In genomic region chr10:24422498-24423160, GRCm38 (mm10) we compare ENCODE assay signal across 22 mouse cellular contexts.
DNase-seq lines count a peak whose midpoint lies in the region; ATAC-seq and TF ChIP-seq lines count a peak whose summit lies in the region.
"Had no signal": no experiment of that assay in that cellular context is flagged by ENCODE, and none has a peak within 500 bp of the region (broad histone marks: within the 10 kb centered on the region; RNA-seq: fewer than 3 reads in every experiment).

No protein-coding gene starts in this region.

- no peak overlapping the region for H3K27ac ChIP-seq in lung, embryonic 15.5 days
- no peak overlapping the region for H3K27ac ChIP-seq in lung, postnatal 0 days (ENCODE audit: low read length)
- H3K27ac ChIP-seq in heart, embryonic 12.5 days (ENCODE audit: poor library complexity, severe bottlenecking), result no peak overlapping the region
- H3K27ac ChIP-seq: embryonic facial prominence, embryonic 13.5 days; embryonic facial prominence, embryonic 15.5 days; forebrain, embryonic 10.5 days; forebrain, embryonic 12.5 days had no signal

- DNase-seq in lung, postnatal 14 days, result no peak
- peak; percentile 60 for DNase-seq in lung, postnatal 0 days (ENCODE audit: low spot score)
- DNase-seq in lung, adult 2 months, result no peak
- peak; percentile 8 for DNase-seq in lung, postnatal 36 days
- DNase-seq: adrenal gland, adult 2 months; adrenal gland, postnatal 10 days; adrenal gland, postnatal 25 days; cerebellum, adult 11 months; cerebellum, adult 18-20 months; cerebellum, adult 8-10 months; cerebellum, adult 9-11 months; cerebellum, postnatal 14 days; cerebellum, postnatal 36 days; embryo, embryonic 11 days had no signal

- no peak overlapping the region for H3K4me2 ChIP-seq in lung, embryonic 15.5 days
- no peak overlapping the region for H3K4me2 ChIP-seq in lung, postnatal 0 days (replicated peaks; ENCODE audit: low read depth, low read length)
- no peak overlapping the region for H3K4me2 ChIP-seq in heart, embryonic 12.5 days
- H3K4me2 ChIP-seq: embryonic facial prominence, embryonic 13.5 days; embryonic facial prominence, embryonic 15.5 days; forebrain, embryonic 12.5 days had no signal

- ATAC-seq in lung, embryonic 15.5 days (ENCODE audit: borderline replicate concordance, extremely low read depth, low FRiP score, low TSS enrichment), result peak; percentile 83; the same call in 1 of the 2 replicates
- peak; percentile 74 for ATAC-seq in lung, postnatal 0 days
- no peak for ATAC-seq in heart, embryonic 12.5 days (ENCODE audit: insufficient number of reproducible peaks, low FRiP score)
- ATAC-seq: forebrain, embryonic 14.5 days had no signal

- no peaks in the 10 kb centered on the region for H3K9me3 ChIP-seq in lung, embryonic 15.5 days
- no peaks in the 10 kb centered on the region for H3K9me3 ChIP-seq in lung, postnatal 0 days (ENCODE audit: low read length)
- no peaks in the 10 kb centered on the region for H3K9me3 ChIP-seq in heart, embryonic 12.5 days (replicated peaks)
- H3K9me3 ChIP-seq: embryonic facial prominence, embryonic 13.5 days; embryonic facial prominence, embryonic 15.5 days; forebrain, embryonic 10.5 days; forebrain, embryonic 12.5 days had no signal

- H3K9ac ChIP-seq in lung, embryonic 15.5 days, result no peak overlapping the region
- no peak overlapping the region for H3K9ac ChIP-seq in lung, postnatal 0 days (replicated peaks; ENCODE audit: low read depth)
- no peak overlapping the region for H3K9ac ChIP-seq in heart, embryonic 12.5 days
- H3K9ac ChIP-seq: embryonic facial prominence, embryonic 13.5 days; embryonic facial prominence, embryonic 15.5 days; forebrain, embryonic 12.5 days had no signal

- TF ChIP-seq POLR2A in lung, adult 2 months (IDR thresholded peaks at IDR 0.05; ENCODE audit: borderline replicate concordance, extremely low read depth, low read depth, low read length), result no peak

- H3K27me3 ChIP-seq in lung, embryonic 15.5 days, result no peaks in the 10 kb centered on the region
- no peaks in the 10 kb centered on the region for H3K27me3 ChIP-seq in lung, postnatal 0 days (replicated peaks; ENCODE audit: insufficient read depth, low read length)
- H3K27me3 ChIP-seq in heart, embryonic 12.5 days (replicated peaks), result no peaks in the 10 kb centered on the region
- H3K27me3 ChIP-seq: embryonic facial prominence, embryonic 13.5 days; embryonic facial prominence, embryonic 15.5 days; forebrain, embryonic 12.5 days had no signal

- H3K4me1 ChIP-seq in lung, embryonic 15.5 days, result no peaks in the 10 kb centered on the region
- no peaks in the 10 kb centered on the region for H3K4me1 ChIP-seq in lung, postnatal 0 days (ENCODE audit: insufficient read depth, low read depth, low read length)
- no peaks in the 10 kb centered on the region for H3K4me1 ChIP-seq in lung, adult 2 months (ENCODE audit: control insufficient read depth, insufficient read depth, low read length)
- H3K4me1 ChIP-seq in heart, embryonic 12.5 days (replicated peaks), result no peaks in the 10 kb centered on the region
- H3K4me1 ChIP-seq: embryonic facial prominence, embryonic 13.5 days; embryonic facial prominence, embryonic 15.5 days; forebrain, embryonic 10.5 days; forebrain, embryonic 12.5 days had no signal

- H3K36me3 ChIP-seq in lung, embryonic 15.5 days, result no peaks in the 10 kb centered on the region
- H3K36me3 ChIP-seq in lung, postnatal 0 days (ENCODE audit: insufficient read depth, low read length), result no peaks in the 10 kb centered on the region
- no peaks in the 10 kb centered on the region for H3K36me3 ChIP-seq in heart, embryonic 12.5 days
- H3K36me3 ChIP-seq: embryonic facial prominence, embryonic 13.5 days; embryonic facial prominence, embryonic 15.5 days; forebrain, embryonic 10.5 days; forebrain, embryonic 12.5 days had no signal

- TF ChIP-seq EP300 in lung, postnatal 0 days (IDR thresholded peaks at IDR 0.05), result no peak

- WGBS in lung, embryonic 15.5 days, result 32% methylated on average over 4 of the region's 4 CpGs
- WGBS in lung, postnatal 0 days, result 37% methylated on average over 4 of the region's 4 CpGs
- 45% methylated on average over 4 of the region's 4 CpGs for WGBS in lung, adult 2 months
- 59% methylated on average over 4 of the region's 4 CpGs for WGBS in heart, embryonic 12.5 days

- TF ChIP-seq CTCF in lung, postnatal 0 days (IDR thresholded peaks at IDR 0.05), result no peak
- no peak for TF ChIP-seq CTCF in lung, adult 2 months (IDR thresholded peaks at IDR 0.05; ENCODE audit: insufficient read depth, low read length)

- H3K4me3 ChIP-seq in lung, embryonic 15.5 days, result no peak overlapping the region
- H3K4me3 ChIP-seq in lung, postnatal 0 days (ENCODE audit: low read depth, low read length), result no peak overlapping the region
- H3K4me3 ChIP-seq in lung, adult 2 months (replicated peaks; ENCODE audit: extremely low read depth, low read depth, low read length), result no peak overlapping the region
- H3K4me3 ChIP-seq in heart, embryonic 12.5 days, result no peak overlapping the region
- H3K4me3 ChIP-seq: embryonic facial prominence, embryonic 13.5 days; embryonic facial prominence, embryonic 15.5 days; erythroblast, embryonic 14.5 days; forebrain, embryonic 10.5 days; forebrain, embryonic 12.5 days had no signal

Comparison
In these comparisons a context has a peak if more than half of its experiments do, and no peak if none do; other contexts are left out.
1. DNase-seq: peak in lung, postnatal 0 days (single experiment) and lung, postnatal 36 days (single experiment); none in lung, postnatal 14 days (single experiment) and lung, adult 2 months (single experiment).